Mouse (Mus musculus) limb, embryonic 11.5 days (tissue): ENCODE measurements around the gene Itpr2. TPM values are rescaled to one million over a fixed set of nuclear protein-coding genes. Genes with fewer than 3 reads are reported as not detected.
A peak's percentile ranks its signal among the peaks of the same experiment; 100 is the strongest.

Experiments
- ATAC-seq: fragments of 200-750 bp; cut with Nextera tagmentation; 2 replicates; pipeline ENCODE4 v1.8.0; 2017; ENCODE audit warnings: low read depth; ENCODE audit not compliant: insufficient number of reproducible peaks, low FRiP score, low TSS enrichment
- DNase-seq: peaks from one replicate; pipeline ENCODE4 v3.0.0-alpha.2; 2015; ENCODE audit warnings: low spot score
- H3K27ac ChIP-seq: fragments of 300-500 bp; sonication (generic); replicated peaks from 2 replicates; pipeline ENCODE4 v1.5.1; 2014; ENCODE audit warnings: low read depth, mild to moderate bottlenecking, low read length
- H3K27me3 ChIP-seq: fragments of 300-500 bp; sonication (generic); 2 replicates; pipeline ENCODE4 v1.6.1; 2014; ENCODE audit warnings: mild to moderate bottlenecking, low read length, mixed read lengths; ENCODE audit not compliant: control insufficient read depth, insufficient read depth
- H3K36me3 ChIP-seq: fragments of 300-500 bp; sonication (generic); 2 replicates; pipeline ENCODE4 v1.6.1; 2014; ENCODE audit warnings: mild to moderate bottlenecking, low read length, moderate library complexity, mixed read lengths; ENCODE audit not compliant: control insufficient read depth, insufficient read depth
- H3K4me1 ChIP-seq: fragments of 300-500 bp; sonication (generic); 2 replicates; pipeline ENCODE4 v1.6.1; 2014; ENCODE audit warnings: low read length, mixed read lengths; ENCODE audit not compliant: control insufficient read depth, insufficient read depth
- H3K4me2 ChIP-seq: fragments of 300-500 bp; sonication (generic); 2 replicates; pipeline ENCODE4 v1.6.1; 2014; ENCODE audit warnings: low read depth, mild to moderate bottlenecking, moderate library complexity; ENCODE audit not compliant: severe bottlenecking
- H3K4me3 ChIP-seq: fragments of 300-500 bp; sonication (generic); 2 replicates; pipeline ENCODE4 v1.5.1; 2014; ENCODE audit warnings: low read depth, low read length
- H3K9ac ChIP-seq: fragments of 300-500 bp; sonication (generic); 2 replicates; pipeline ENCODE4 v1.6.1; 2014; ENCODE audit warnings: mild to moderate bottlenecking, low read length
- H3K9me3 ChIP-seq: fragments of 300-500 bp; sonication (generic); 2 replicates; pipeline ENCODE4 v1.6.1; 2016; ENCODE audit warnings: low read length; ENCODE audit not compliant: control insufficient read depth
- WGBS: fragments of 180-500 bp; shearing (Covaris S2); extraction: QIAGEN DNeasy Blood & Tissue Kit; methylation state at CpG from one replicate; pipeline ENCODE4 v1.1.7; 2014; 5-methylcytosine and 5-hydroxymethylcytosine counted together
- polyA plus RNA-seq: library from polyadenylated mRNA; unstranded; fragments of >200 nt; fragmentation: Nextera tagmentation; extraction: Ambion mirVana; gene quantifications from 2 replicates; pipeline ENCODE4 v1.2.1, GENCODE M21; 2014

Itpr2 gene
- polyA plus RNA-seq, 1 experiment from 2014 or later: 5.7 TPM

DNA sequence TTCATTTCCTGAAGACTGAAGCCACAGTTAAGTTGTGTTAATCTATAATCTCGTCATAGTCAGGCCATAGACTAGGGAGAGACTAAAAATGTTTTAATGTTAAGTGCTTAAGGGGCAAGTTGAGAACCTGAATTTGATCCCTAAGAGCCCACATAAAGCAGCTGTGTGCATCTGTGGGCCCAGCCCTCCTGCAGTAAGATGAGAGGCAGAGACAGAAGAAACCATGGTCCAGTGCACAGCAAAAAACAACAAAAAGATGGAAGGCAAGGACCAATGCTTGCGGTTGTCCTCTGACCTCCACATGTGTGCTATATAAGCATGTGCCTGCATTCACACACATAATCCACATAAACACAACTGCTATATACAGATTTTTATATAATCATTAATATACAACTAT is 191.8 kb downstream of the Itpr2 start:
- Histone ChIP-seq H3K9ac (no peak overlapping the region), H3K4me1 (no peaks in the 10 kb centered on the region), H3K4me3 (no peak overlapping the region), H3K36me3 (no peaks in the 10 kb centered on the region), H3K4me2 (no peak overlapping the region), H3K27me3 (no peaks in the 10 kb centered on the region), H3K9me3 (no peaks in the 10 kb centered on the region), H3K27ac (no peak overlapping the region)
- no peak for DNase-seq
- ATAC-seq: no peak
- 87% methylated on average over 2 of the region's 2 CpGs for WGBS

DNA sequence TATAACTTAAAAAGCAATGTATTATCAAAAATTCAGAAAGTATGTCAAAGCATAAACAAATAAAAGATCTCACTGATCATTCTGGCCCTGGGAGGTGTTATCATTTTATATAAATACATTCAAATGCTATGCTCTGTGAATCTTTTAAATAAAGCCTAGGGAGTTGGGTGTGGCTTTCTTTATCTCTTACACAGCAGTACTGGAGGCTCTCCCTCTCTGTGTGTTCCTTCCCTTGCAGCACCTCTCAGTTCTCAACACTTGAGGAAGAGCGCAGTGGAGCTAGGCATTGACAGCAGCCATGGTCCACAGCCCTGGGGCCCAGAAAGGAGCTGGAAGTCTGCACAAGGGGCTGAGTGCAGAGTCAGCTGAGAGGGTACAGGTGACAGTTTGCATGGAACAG is 192.7 kb downstream of the Itpr2 start:
- H3K9ac ChIP-seq: no peak overlapping the region
- H3K36me3 ChIP-seq: no peaks in the 10 kb centered on the region
- DNase-seq (no peak), ATAC-seq (no peak)
- H3K27ac ChIP-seq: no peak overlapping the region
- no peaks in the 10 kb centered on the region for H3K9me3 ChIP-seq
- H3K27me3 ChIP-seq: no peaks in the 10 kb centered on the region
- WGBS: 95% methylated on average over 1 of the region's 1 CpGs
- H3K4me1 ChIP-seq: no peaks in the 10 kb centered on the region
- H3K4me3 ChIP-seq: no peak overlapping the region
- H3K4me2 ChIP-seq: no peak overlapping the region

DNA sequence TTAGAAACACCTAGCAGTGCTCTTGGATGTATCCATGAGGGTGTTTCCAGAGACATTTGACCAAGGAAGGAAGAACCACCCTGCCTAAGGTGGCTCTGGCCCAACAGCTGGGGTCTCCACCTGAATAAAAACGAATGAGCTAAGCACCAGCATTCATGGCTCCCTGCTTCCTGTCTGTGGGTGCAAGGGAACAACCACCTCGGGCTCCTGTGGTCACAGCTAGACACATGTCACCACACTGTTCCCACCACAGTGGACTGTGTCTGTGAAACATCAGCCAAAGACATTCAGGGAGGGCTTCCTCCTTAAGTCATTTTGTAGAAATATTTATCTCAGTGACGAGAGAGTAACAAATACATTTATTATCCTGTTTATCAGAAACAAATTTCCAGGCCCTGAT is 196.0 kb downstream of the Itpr2 start:
- H3K4me2 ChIP-seq: no peak overlapping the region
- WGBS: 82% methylated on average over 3 of the region's 3 CpGs
- H3K9me3 ChIP-seq: no peaks in the 10 kb centered on the region
- no peak overlapping the region for H3K27ac ChIP-seq
- H3K4me3 ChIP-seq: no peak overlapping the region
- H3K9ac ChIP-seq: no peak overlapping the region
- no peaks in the 10 kb centered on the region for H3K27me3 ChIP-seq
- DNase-seq (no peak), ATAC-seq (no peak)
- H3K4me1 ChIP-seq: no peaks in the 10 kb centered on the region
- H3K36me3 ChIP-seq: no peaks in the 10 kb centered on the region

DNA sequence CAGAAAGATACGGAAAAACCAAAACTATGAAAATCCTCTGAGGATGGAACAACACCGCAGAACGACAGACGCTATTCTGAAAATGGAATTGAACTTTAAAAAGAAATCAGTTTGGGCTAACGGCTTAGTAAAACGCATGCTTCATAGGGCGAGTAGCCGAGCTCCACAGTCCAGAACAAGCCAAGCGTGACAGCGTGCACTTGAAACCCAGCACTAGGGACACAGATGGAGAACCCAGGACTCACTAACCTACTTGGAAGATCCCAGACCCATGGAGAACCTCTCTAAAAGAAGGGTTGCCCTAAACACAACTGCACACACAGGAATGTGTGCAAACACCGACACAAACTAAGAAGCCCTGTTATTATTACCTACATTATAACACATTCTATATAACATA is 197.9 kb downstream of the Itpr2 start:
- 95% methylated on average over 11 of the region's 11 CpGs for WGBS
- H3K27me3 ChIP-seq: no peaks in the 10 kb centered on the region
- H3K27ac ChIP-seq: no peak overlapping the region
- no peak overlapping the region for H3K4me2 ChIP-seq
- H3K4me1 ChIP-seq: no peaks in the 10 kb centered on the region
- H3K36me3 ChIP-seq: no peaks in the 10 kb centered on the region
- H3K9me3 ChIP-seq: no peaks in the 10 kb centered on the region
- ATAC-seq (no peak), DNase-seq (no peak)
- no peak overlapping the region for H3K4me3 ChIP-seq
- H3K9ac ChIP-seq: no peak overlapping the region

DNA sequence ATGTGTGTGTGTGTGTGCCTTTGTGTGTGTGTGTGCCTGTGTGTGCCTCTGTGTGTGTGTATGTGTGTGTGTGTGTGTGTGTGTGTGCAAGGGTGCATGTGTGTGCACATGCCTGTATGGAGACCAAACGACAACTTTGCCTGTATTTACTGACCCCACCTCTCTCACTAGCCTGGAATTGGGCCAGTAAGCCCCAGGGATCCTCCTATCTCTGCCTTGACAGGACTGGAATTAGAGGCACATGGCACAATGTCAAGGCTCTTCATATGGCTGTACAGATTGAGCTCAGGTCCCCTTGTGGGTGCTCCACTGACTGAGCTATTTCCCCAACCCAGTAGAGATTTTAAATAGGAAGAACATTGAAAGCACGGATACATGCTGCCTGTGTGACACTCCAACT is 198.7 kb downstream of the Itpr2 start:
- no peaks in the 10 kb centered on the region for H3K9me3 ChIP-seq
- DNase-seq (no peak), ATAC-seq (no peak)
- no peak overlapping the region for H3K4me3 ChIP-seq
- no peaks in the 10 kb centered on the region for H3K27me3 ChIP-seq
- no peak overlapping the region for H3K9ac ChIP-seq
- H3K27ac ChIP-seq: no peak overlapping the region
- WGBS: 84% methylated on average over 2 of the region's 2 CpGs
- no peak overlapping the region for H3K4me2 ChIP-seq
- H3K36me3 ChIP-seq: no peaks in the 10 kb centered on the region
- no peaks in the 10 kb centered on the region for H3K4me1 ChIP-seq

DNA sequence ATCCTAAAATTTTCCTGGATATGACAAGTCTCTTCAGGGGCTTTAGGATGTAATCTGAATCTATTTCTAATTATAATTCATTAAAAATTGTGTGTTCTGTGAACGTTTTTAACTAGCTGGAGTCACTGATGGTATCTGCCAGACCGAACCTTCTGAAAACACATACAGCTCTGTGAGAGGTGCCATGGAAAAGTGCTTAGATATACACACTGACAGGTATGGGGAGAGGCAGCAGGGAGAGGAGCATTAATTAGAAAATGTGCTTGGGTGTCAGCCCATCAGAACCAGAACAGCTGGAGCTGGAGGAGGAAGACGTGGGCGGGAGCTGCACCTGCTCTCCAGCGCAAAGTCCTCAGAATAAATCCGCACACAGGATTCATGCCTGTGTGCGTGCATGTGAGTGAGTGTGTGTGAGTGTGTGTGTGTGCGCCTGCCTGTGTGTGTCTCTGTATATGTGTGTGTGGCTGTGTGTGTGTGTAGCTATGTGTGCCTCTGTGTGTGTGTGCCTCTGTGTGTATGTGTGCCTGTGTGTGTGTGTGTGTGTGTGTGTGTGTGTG is 199.4 kb downstream of the Itpr2 start:
- H3K27ac ChIP-seq: no peak overlapping the region
- DNase-seq (no peak), ATAC-seq (no peak)
- H3K9me3 ChIP-seq: no peaks in the 10 kb centered on the region
- H3K4me1 ChIP-seq: no peaks in the 10 kb centered on the region
- no peak overlapping the region for H3K4me2 ChIP-seq
- no peak overlapping the region for H3K4me3 ChIP-seq
- no peaks in the 10 kb centered on the region for H3K27me3 ChIP-seq
- no peak overlapping the region for H3K9ac ChIP-seq
- no peaks in the 10 kb centered on the region for H3K36me3 ChIP-seq
- WGBS: 86% methylated on average over 8 of the region's 8 CpGs

DNA sequence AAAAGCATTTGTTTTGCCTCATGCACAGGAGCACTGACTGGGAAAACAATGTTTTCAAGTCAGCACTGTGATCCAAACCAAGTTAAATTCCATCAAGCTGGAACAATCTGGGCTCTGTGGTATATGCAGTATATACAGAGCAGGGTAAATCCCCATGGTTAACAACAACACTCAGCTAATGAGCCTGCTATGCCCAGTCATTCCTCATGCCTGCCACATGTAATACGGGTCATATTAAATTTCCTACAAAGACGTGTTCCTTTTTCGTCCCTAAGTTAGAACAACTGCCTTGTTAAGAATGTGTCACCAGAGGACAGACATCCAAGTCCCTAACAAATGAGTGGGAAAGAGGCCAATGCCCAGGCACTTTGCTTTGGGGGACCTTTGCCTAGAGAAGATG is 199.9 kb downstream of the Itpr2 start:
- WGBS: 60% methylated on average over 3 of the region's 3 CpGs
- peak; percentile 57; the same call in 1 of the 2 replicates for ATAC-seq
- Histone ChIP-seq H3K4me1 (no peaks in the 10 kb centered on the region), H3K4me3 (no peak overlapping the region), H3K27ac (no peak overlapping the region), H3K27me3 (no peaks in the 10 kb centered on the region), H3K9ac (no peak overlapping the region), H3K9me3 (no peaks in the 10 kb centered on the region), H3K36me3 (no peaks in the 10 kb centered on the region), H3K4me2 (no peak overlapping the region)
- DNase-seq: no peak

DNA sequence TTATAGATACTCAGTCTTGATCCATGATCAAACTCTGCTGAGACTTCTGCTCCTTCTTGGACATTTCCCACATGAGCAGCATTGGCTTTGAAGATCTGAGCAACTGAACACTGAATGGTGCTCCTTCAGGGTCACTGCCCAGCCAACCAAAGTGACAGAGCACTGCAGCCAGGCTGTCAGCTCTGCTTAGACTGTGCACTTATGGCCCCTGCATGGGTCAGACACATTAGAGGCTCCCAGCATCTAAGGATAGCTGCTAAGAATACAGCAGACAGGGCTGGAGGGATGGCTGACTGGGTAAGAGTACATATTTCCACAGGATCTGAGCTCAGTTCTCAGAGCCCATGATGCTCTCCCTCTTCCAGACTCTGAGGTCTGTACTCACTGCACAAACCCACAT is 201.1 kb downstream of the Itpr2 start:
- ATAC-seq: no peak
- no peak for DNase-seq
- Histone ChIP-seq H3K4me1 (no peaks in the 10 kb centered on the region), H3K4me3 (no peak overlapping the region), H3K27me3 (no peaks in the 10 kb centered on the region), H3K4me2 (no peak overlapping the region), H3K36me3 (no peaks in the 10 kb centered on the region), H3K27ac (no peak overlapping the region), H3K9me3 (no peaks in the 10 kb centered on the region), H3K9ac (no peak overlapping the region)

DNA sequence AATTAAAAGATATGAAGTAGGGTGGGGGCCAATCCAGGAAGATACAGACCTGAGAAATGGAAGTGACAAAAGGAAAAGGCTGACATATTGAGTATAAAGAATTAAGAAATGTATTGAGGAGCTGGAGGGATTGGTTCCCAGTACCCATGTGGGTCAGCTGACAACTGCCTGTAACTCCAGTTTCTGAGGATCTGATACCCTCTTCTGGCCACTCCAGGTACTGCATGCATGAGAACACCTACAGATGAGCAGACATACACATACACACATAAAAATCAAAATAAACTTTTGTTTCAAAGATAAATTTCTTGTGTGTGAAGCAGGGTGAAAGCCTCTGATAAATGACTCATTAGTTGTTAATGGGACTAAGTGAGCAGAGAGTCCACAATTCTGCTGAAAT is 203.3 kb downstream of the Itpr2 start:
- Histone ChIP-seq H3K27me3 (no peaks in the 10 kb centered on the region), H3K27ac (no peak overlapping the region), H3K36me3 (no peaks in the 10 kb centered on the region), H3K9ac (no peak overlapping the region), H3K4me2 (no peak overlapping the region), H3K9me3 (no peaks in the 10 kb centered on the region), H3K4me3 (no peak overlapping the region), H3K4me1 (no peaks in the 10 kb centered on the region)
- DNase-seq: no peak
- no peak for ATAC-seq
